Mouse (Mus musculus): ENCODE data around the gene Phactr1.

Gene Phactr1

GRCm38 (mm10) chr13:42872125-42872524, 191.7 kb downstream of the Phactr1 start:
- DNase-seq: no peak

GRCm38 (mm10) chr13:42878346-42878745, 197.9 kb downstream of the Phactr1 start:
- no peak for DNase-seq

- peak; percentile 27 to 34 for DNase-seq
Observed at GRCm38 (mm10) chr13:42884033-42884724, 203.8 kb downstream of the Phactr1 start.

GRCm38 (mm10) chr13:42884725-42885115, 204.3 kb downstream of the Phactr1 start:
- no peak for DNase-seq

- DNase-seq: no peak
Observed at GRCm38 (mm10) chr13:42887701-42888100, 207.3 kb downstream of the Phactr1 start.

GRCm38 (mm10) chr13:42889516-42890474, 209.4 kb downstream of the Phactr1 start:
- no peak for DNase-seq

- no peak for DNase-seq
Observed at GRCm38 (mm10) chr13:42890651-42891050, 210.2 kb downstream of the Phactr1 start.

- no peak for DNase-seq
Observed at GRCm38 (mm10) chr13:42894016-42894415, 213.6 kb downstream of the Phactr1 start.

GRCm38 (mm10) chr13:42894598-42894997, 214.2 kb downstream of the Phactr1 start:
- DNase-seq: no peak

GRCm38 (mm10) chr13:42895980-42896379, 215.6 kb downstream of the Phactr1 start:
- DNase-seq: no peak

- no peak for DNase-seq
Observed at GRCm38 (mm10) chr13:42899611-42900010, 219.2 kb downstream of the Phactr1 start.

- no peak for DNase-seq
Observed at GRCm38 (mm10) chr13:42901837-42902236, 221.4 kb downstream of the Phactr1 start.

GRCm38 (mm10) chr13:42902859-42903258, 222.4 kb downstream of the Phactr1 start:
- DNase-seq: no peak

- no peak for DNase-seq
Observed at GRCm38 (mm10) chr13:42905818-42906217, 225.4 kb downstream of the Phactr1 start.

GRCm38 (mm10) chr13:42906990-42907389, 226.6 kb downstream of the Phactr1 start:
- DNase-seq: no peak

GRCm38 (mm10) chr13:42915081-42915480, 234.7 kb downstream of the Phactr1 start:
- no peak for DNase-seq

- no peak for DNase-seq
Observed at GRCm38 (mm10) chr13:42915851-42916193, 235.4 kb downstream of the Phactr1 start.

GRCm38 (mm10) chr13:42916194-42917033, 236.0 kb downstream of the Phactr1 start:
- peak; percentile 21 to 63 for DNase-seq

GRCm38 (mm10) chr13:42917251-42917650, 236.8 kb downstream of the Phactr1 start:
- DNase-seq: peak; percentile 63 to 87

- DNase-seq: no peak
Observed at GRCm38 (mm10) chr13:42920062-42920461, 239.6 kb downstream of the Phactr1 start.

- DNase-seq: peak; percentile 51 to 81
Observed at GRCm38 (mm10) chr13:42921769-42922450, 241.5 kb downstream of the Phactr1 start.

- DNase-seq: no peak
Observed at GRCm38 (mm10) chr13:42927778-42928177, 247.4 kb downstream of the Phactr1 start.
